Mouse (Mus musculus) limb, embryonic 14.5 days (tissue): ENCODE data around the gene Als2. TPM values are rescaled to one million over a fixed set of nuclear protein-coding genes. Genes with fewer than 3 reads are reported as not detected.

Experiments used
- ATAC-seq: fragments of 200-750 bp; cut with Nextera tagmentation; 2 replicates; pipeline ENCODE4 v1.8.0; 2017; ENCODE audit warnings: low read depth, moderate number of reproducible peaks, moderate TSS enrichment; ENCODE audit not compliant: low FRiP score
- DNase-seq: peaks from one replicate; pipeline ENCODE4 v3.0.0-alpha.2; 2015; ENCODE audit warnings: low spot score
- H3K27ac ChIP-seq: fragments of 300-500 bp; sonication (generic); replicated peaks from 2 replicates; pipeline ENCODE4 v1.5.1; 2014; ENCODE audit warnings: low read depth, mild to moderate bottlenecking, low read length, moderate library complexity, mixed read lengths
- H3K27me3 ChIP-seq: fragments of 300-500 bp; sonication (generic); 2 replicates; pipeline ENCODE4 v1.6.1; 2014; ENCODE audit warnings: low read length, mixed read lengths; ENCODE audit not compliant: control insufficient read depth, insufficient read depth
- H3K36me3 ChIP-seq: fragments of 300-500 bp; sonication (generic); 2 replicates; pipeline ENCODE4 v1.6.1; 2014; ENCODE audit warnings: mild to moderate bottlenecking, low read length, moderate library complexity, mixed read lengths; ENCODE audit not compliant: control insufficient read depth, insufficient read depth
- H3K4me1 ChIP-seq: fragments of 300-500 bp; sonication (generic); 2 replicates; pipeline ENCODE4 v1.6.1; 2014; ENCODE audit warnings: antibody characterized with exemption, low read length, mixed read lengths; ENCODE audit not compliant: control insufficient read depth, insufficient read depth
- H3K4me2 ChIP-seq: fragments of 300-500 bp; sonication (generic); replicated peaks from 2 replicates; pipeline ENCODE4 v1.6.1; 2014; ENCODE audit warnings: low read depth, mild to moderate bottlenecking, low read length, moderate library complexity; ENCODE audit not compliant: severe bottlenecking
- H3K4me3 ChIP-seq: fragments of 300-500 bp; sonication (generic); replicated peaks from 2 replicates; pipeline ENCODE4 v1.5.1; 2014; ENCODE audit warnings: low read length
- H3K9ac ChIP-seq: fragments of 300-500 bp; sonication (generic); 2 replicates; pipeline ENCODE4 v1.6.1; 2014; ENCODE audit warnings: mild to moderate bottlenecking, low read depth, low read length, moderate library complexity; ENCODE audit not compliant: severe bottlenecking
- H3K9me3 ChIP-seq: fragments of 300-500 bp; sonication (generic); 2 replicates; pipeline ENCODE4 v1.6.1; 2016; ENCODE audit warnings: low read length; ENCODE audit not compliant: control insufficient read depth
- POLR2A ChIP-seq: fragments of 200-500 bp; IDR thresholded peaks from 2 replicates; pipeline ENCODE4 v1.8.0; 2012; ENCODE audit warnings: inconsistent platforms, mild to moderate bottlenecking, moderate library complexity, borderline replicate concordance; ENCODE audit not compliant: insufficient read depth, insufficient read length; ENCODE audit errors: extremely low read depth
- WGBS: fragments of 180-500 bp; shearing (Covaris S2); extraction: QIAGEN DNeasy Blood & Tissue Kit; methylation state at CpG from one replicate; pipeline ENCODE4 v1.1.7; 2014; 5-methylcytosine and 5-hydroxymethylcytosine counted together
- polyA plus RNA-seq, 2 experiments: library from polyadenylated mRNA; depleted of rRNA in 1 of 2; stranded (reverse) in 1 of 2; unstranded in 1 of 2; fragments of >200 nt; fragmentation: Nextera tagmentation in 1 of 2; extraction: Ambion mirVana in 1 of 2; gene quantifications; 2 replicates each; pipeline versions ENCODE4 v1.2.1 to v1.2.3; 2012 to 2014

The Als2 gene
- polyA plus RNA-seq, 2 experiments = 8.1 TPM

DNA sequence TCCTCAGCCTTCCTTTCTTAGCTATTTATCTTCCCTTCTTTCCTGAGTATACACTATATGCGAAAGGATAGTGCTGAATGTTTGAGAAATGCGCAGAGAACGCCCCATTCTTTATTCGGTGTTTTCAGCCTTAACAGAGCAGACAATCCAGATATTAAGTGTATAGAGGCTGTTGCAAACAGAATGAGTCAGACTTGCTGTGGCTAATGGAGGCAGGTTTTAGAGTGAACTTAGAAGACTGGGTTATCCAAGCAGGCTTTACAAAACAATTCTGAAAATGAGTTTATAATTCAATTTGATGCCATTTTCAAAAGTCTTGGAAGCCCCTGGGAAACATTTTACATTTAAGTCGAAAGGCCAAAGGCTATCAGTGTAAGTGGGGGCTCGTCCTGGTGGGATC, 32.4 kb upstream of the Als2 start:
- WGBS = 57% methylated on average over 6 of the region's 6 CpGs
- no peaks in the 10 kb centered on the region for H3K27me3 ChIP-seq
- ATAC-seq (no peak), DNase-seq (no peak)
- no peak overlapping the region for H3K9ac ChIP-seq
- no peak for TF ChIP-seq POLR2A
- peaks cover 23% of the 10 kb centered on the region for H3K4me1 ChIP-seq
- H3K4me2 ChIP-seq = peak overlapping the region; percentile 31; the same call in 1 of the 2 replicates
- H3K4me3 ChIP-seq = no peak overlapping the region
- H3K36me3 ChIP-seq = no peaks in the 10 kb centered on the region
- no peaks in the 10 kb centered on the region for H3K9me3 ChIP-seq
- H3K27ac ChIP-seq = peak overlapping the region; percentile 80

DNA sequence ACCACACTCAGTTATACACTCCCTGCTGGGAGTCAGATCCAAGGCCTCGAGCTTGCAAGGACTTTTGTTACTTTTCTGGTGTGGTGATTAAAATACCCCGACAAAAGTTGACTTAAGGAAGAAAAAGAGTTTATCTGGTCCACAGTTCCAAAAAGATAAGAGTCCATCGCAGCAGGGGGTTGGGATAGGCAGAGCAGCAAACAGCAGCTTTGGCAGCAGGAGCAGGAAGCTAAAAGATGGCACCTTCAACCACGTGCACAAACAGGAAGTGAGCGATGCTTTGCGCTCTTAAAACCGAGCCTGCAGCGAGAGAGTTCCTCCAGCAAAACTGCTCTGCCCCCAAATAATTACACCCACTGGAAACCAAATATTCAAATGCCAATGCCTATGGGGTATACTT, 31.9 kb upstream of the Als2 start:
- Histone ChIP-seq H3K4me1 (peaks cover 23% of the 10 kb centered on the region), H3K4me3 (no peak overlapping the region), H3K9me3 (no peaks in the 10 kb centered on the region), H3K27ac (no peak overlapping the region), H3K4me2 (no peak overlapping the region), H3K36me3 (no peaks in the 10 kb centered on the region), H3K27me3 (no peaks in the 10 kb centered on the region), H3K9ac (no peak overlapping the region)
- TF ChIP-seq POLR2A = no peak
- DNase-seq = no peak
- ATAC-seq = no peak
- 34% methylated on average over 8 of the region's 8 CpGs for WGBS

DNA sequence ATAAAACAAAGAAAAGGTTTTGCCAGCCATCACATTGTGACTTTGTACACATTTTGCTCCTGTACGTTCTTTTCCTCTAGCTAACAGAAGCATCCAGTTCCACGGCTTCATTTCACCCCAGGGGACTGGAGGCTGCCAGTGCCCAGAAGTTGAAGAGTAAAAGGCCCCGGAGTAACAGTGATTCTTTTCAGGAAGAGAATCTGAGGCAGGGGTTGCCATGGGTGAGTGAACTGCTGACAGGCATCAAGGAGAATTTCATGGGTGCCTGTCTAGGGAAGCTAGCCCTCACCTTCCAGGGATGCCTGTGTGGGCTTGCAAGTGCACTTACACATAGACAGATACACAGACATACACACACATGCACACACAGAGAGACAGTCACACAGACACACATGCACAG, 20.7 kb upstream of the Als2 start:
- Histone ChIP-seq H3K36me3 (no peaks in the 10 kb centered on the region), H3K9me3 (no peaks in the 10 kb centered on the region), H3K27me3 (no peaks in the 10 kb centered on the region), H3K9ac (no peak overlapping the region), H3K4me2 (no peak overlapping the region), H3K27ac (no peak overlapping the region), H3K4me1 (peaks cover 15% of the 10 kb centered on the region; the same call in 1 of the 2 replicates), H3K4me3 (no peak overlapping the region)
- WGBS = 16% methylated on average over 3 of the region's 3 CpGs
- no peak for TF ChIP-seq POLR2A
- DNase-seq (no peak), ATAC-seq (no peak)

DNA sequence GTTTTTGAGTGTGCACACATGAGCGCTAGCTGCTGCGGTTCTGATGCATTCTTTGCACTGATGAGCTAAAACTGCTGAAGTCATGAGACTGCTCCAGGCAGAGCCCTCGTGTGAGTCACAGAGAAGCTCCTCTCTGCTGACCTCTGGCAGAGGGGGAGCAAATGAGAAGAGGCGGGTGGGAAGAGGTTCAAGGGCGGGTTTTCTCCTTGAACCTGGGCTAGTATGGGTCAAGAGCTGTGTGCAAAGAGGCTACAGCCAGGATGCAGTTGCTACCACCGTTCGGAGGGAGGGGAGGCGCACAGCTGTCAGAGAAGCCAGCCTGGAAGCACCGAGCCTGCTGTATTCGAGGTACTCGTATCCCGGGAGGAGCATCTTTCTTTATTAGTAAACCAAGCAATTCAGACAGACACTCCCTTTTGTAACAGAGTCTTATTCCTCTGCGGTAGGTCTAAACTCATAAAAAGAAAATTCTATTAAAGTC, 19.8 kb upstream of the Als2 start, which contains the start of gene Cdk15:
Gene Cdk15, plus strand, starts transcription at position 156 of the 481 bp plus-strand sequence.
- Histone ChIP-seq H3K36me3 (no peaks in the 10 kb centered on the region), H3K9me3 (no peaks in the 10 kb centered on the region), H3K4me3 (no peak within 1 kb of the TSS), H3K4me1 (peaks cover 15% of the 10 kb centered on the region; the same call in 1 of the 2 replicates), H3K4me2 (peak within 1 kb of the TSS; percentile 39), H3K27ac (no peak within 1 kb of the TSS), H3K9ac (no peak within 1 kb of the TSS), H3K27me3 (no peaks in the 10 kb centered on the region)
- no peak for TF ChIP-seq POLR2A
- DNase-seq (no peak), ATAC-seq (peak; percentile 37; the same call in 1 of the 2 replicates)
- 9% methylated on average over 13 of the region's 13 CpGs for WGBS

DNA sequence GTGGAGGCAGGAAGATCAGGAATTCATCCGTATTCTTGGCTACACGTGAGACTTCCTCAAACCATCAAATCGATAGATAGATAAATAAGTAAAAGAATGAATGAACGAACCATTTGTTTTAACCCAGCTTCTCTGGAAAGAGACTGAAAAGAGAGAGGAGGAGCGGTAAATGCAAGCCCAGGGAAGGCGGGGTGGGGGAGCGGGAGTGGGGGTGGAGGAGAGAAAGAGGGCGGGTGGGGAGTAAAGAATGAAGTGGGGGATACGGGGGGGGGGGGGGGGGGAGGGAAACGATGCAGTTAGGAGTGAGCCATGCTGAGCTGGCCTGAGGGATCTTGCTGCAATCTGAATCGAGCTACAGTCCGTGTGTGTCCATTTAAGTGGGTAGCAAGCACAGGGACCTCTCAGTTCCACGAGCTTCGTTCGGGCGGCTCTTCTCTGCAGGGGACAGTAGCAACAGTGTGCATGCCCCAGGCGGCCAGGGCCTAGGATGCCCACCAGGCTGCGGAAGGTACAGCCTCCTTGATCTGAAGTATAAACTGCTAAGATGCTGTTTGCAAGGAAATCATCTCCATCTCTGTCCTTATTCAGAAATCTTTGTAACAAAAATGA, 16.4 kb upstream of the Als2 start:
- no peaks in the 10 kb centered on the region for H3K9me3 ChIP-seq
- H3K4me2 ChIP-seq = peak overlapping the region; percentile 42
- H3K4me3 ChIP-seq = peak overlapping the region; percentile 18
- peaks cover 15% of the 10 kb centered on the region; the same call in 1 of the 2 replicates for H3K4me1 ChIP-seq
- no peak for ATAC-seq
- no peaks in the 10 kb centered on the region for H3K27me3 ChIP-seq
- no peaks in the 10 kb centered on the region for H3K36me3 ChIP-seq
- H3K9ac ChIP-seq = peak overlapping the region; percentile 12; the same call in 1 of the 2 replicates
- 3% methylated on average over 15 of the region's 18 CpGs for WGBS
- no peak for TF ChIP-seq POLR2A
- no peak for DNase-seq
- H3K27ac ChIP-seq = no peak overlapping the region
